Mouse (Mus musculus): Measurements from ENCODE around the gene Kctd21.

DNA sequence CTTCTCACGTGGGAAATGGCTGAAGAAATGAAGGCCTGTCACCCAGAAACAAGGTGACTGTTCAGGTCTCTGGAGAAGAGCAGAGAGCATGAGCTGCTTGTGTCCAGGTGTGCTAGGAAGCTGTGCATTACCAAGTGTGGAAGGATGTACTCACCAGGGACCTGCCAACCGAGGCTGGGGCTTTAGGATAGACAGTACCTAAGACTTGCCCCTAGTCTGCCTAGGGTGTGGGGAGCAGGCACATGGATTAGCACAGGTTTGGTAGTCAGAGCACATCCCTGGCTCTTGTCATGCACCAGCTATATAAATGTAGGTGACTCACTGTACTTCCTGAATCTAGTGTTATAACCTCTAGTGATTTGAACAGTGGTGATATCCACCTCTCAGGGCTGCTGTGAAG, 28.5 kb upstream of the Kctd21 start:
- TF ChIP-seq CTCF (IDR thresholded peaks at IDR 0.05; ENCODE audit: low read depth, low read length) (no peak), GATA1 (IDR thresholded peaks at IDR 0.05; ENCODE audit: borderline replicate concordance, low read length) (no peak), GATA2 (IDR thresholded peaks at IDR 0.05; ENCODE audit: borderline replicate concordance, low read depth, low read length) (no peak), TAL1 (conservative IDR thresholded peaks at IDR 0.05; ENCODE audit: low read depth, low read length) (no peak)

All from G1E (cell line).